Mouse (Mus musculus): ENCODE measurements at regions not wholly inside any gene's neighbourhood (a gene's known extent, or its start where the extent isn't known, plus 50 kb on each side); places are given as distances from the start of the nearest gene placed in this dataset.

DNA sequence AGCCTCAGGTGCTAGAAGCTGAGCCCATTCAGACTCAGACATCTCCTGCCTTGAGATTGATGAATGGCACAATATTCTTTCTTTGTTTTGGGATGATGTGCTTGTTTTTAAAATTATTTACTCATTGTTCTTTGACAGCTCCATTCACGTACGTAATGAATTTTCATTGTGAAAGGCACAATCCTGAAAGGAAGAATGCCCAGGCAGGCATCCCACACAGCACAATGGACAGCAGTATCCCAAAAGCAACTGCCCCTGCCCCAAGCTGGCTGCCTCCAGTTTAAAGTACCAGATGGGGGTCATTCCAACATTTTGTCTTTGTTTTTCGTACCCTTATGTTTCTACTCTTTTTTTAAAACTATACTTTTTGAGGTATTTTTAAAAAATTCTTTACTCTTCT lies 210.9 kb upstream of the St8sia2 start:
- no peak for DNase-seq

DNA sequence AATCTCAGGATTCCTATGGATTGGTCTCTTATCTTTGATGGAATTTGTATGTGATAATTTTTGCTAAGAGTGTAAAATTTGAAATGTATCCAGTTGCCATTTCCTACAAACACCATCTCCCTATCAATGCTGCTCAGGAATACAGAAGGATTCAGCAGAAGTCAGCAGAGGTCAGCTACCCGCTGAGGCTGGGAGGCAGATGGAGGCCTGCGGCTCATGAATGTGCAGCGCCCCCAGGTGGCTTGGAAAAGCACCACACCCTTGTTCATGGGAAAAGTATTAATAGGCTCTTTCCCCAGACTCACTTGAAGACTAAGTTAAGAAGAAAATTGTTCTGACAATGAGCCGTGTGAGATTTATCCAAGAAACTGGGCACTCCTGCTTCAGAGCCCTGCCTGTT lies 187.2 kb upstream of the St8sia2 start:
- DNase-seq = no peak

DNA sequence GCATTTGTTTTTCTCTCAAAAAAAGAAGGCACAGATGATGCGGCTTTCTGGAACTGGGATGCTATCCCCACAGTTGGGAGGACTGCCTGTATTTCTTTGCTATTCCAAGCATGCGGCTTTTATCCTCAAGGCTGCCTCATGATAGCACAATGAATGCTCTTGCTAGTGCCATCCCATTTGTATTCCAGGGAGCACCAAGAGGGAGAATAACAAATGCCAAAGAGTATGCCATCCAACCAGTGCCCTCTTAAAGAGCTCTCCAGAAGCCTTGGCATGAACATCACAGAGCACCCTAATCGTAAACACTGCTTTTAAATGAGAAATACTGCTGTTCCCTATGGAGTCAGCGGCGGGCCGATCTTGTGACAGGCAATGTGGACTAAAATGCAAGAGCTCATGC lies 185.3 kb upstream of the St8sia2 start:
- DNase-seq = no peak

DNA sequence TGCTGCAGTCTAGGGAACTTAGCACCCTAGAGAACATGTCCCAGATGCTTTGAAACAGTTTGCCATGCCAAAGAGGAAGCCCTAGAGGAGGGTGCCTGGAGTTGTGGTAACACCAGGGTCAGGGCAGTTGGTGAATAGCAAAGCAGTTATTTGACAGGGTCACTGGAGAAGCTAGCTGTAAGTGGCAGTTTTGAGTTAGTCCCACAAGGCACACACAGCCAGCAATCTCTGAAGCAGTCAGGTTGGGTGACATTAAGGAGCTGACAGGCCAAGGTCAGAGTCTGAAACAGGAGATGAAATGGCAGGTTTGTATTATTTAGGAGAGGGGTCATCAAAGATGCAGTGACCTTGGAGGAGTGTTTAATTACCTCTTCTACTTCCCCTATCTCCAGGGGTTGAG lies 171.2 kb upstream of the St8sia2 start:
- DNase-seq = no peak

DNA sequence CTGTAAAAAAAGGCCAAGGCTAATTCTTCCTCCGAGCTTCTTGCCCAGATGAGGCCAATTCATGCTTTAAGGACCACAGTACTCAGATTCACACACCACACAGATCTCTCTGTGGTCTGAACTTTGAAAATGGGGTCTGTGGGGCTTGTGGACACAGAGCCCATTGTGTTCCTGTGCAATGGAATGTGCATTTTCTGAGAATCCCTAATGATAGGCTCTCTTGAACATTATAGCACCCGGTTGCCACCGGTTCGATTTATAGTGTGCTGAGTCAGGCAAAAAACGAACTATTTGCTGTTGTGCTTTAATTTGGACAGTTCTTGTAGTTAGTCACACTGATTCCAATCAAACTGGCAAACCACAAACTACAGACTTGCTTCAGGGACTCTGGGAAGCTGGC lies 160.7 kb upstream of the St8sia2 start:
- DNase-seq = no peak

DNA sequence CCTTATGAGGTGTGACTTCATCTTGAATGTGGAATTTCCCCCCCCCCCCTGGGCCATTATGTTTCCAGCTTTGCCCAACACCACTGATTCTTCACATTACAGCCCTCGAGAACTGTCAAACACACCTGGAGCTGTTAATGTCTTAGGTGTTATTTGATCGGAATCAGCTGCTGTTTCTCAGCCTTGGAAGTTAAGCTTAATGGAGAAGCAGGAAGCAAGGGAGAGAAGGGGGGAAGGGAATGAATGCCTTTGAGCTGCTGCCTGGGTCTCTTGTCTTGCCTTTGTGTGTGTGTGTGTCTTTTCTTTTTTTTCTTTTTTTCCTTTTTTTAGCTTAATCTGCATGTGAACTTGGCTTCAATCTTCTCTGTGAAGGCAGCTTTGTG lies 159.7 kb upstream of the St8sia2 start:
- no peak for DNase-seq

DNA sequence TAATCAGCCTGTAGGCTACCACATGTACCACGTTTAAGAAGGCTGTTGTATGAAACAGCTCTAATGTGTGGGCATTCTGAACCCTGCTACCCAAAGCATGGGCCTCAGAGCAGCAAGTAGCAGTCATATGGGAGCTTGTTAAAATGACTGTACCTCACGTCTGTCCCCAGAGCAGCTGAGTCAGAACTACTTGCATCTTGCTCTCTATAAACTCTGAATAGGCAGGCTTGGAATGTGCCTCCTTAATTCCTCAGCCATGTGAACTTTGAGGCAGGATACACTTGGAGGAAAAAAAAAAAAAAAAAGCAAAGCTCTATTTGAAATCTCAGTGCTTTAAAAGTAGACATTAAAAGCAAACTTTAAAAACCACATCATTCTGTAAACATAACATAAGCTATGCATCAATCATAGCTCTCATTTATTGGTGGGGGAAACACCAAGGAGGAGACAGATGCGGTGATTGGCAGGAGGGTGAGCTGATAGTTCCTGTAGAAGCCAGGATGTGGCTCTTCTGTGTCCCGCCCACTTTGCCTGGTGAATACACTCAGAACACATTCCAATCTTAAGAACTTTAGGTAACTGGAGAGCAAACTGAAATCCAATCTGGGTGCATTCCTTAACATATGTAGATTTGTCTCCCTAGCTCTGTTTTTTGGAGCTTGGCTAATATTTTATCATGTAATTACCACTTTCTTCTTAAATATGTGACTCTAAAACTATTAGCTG lies 159.2 kb upstream of the St8sia2 start:
- DNase-seq = no peak

DNA sequence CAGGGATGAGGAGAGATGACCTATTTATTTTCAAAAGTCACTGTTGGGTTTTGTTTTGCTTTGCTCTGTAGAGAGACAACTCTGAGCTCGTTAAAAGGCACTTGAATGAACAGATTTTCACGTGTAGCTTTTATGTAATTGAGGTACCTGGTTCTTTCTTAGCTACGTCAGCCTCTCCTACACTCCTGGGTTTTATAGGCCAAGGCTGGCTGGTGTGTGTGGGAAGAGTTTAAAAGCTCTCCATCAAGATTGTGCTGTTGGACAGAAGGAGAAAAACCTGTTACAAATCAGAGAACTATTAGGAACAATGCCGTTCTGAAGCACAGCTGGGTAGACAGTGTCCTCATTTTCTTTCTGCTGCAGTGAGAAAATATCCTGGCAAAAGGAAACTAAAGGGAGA lies 138.1 kb upstream of the St8sia2 start:
- DNase-seq = no peak

DNA sequence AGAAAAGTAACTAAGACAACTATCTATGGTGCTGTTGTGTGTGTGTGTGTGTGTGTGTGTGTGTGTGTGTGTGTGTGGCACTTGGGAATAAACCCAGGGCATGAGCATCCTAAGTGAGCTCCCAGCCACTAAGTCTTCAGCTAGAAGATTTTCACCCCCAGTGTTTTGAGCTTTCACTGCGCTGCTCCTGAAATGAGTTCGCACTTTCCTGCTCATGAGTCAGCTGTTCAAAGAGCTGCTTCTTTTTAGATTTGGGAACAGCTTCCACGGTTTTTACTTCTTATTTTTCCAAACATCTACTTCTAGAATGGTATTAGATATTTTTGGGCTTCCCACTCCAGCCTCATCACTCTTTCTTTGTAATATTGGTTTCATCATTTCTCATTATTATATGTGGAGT lies 129.7 kb upstream of the St8sia2 start:
- DNase-seq = no peak

DNA sequence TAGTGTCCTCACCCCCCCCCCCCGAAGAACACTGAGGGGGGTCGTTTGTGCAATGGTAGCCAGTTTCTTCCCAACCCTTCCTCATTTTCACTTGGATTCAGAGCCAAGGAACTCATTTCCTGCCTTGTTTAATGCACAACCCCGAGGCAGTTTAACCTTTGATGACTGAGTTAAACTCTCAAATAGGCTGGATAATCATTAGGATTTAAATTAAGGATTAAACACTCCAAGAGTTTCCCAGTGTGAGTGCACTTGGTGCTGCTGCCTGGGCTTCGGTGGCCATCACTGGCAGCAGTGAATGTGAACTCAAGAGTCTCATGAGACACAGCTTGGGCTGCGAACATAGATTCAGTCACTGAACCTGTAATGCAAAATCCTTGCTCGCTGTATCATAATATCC lies 124.7 kb upstream of the St8sia2 start:
- peak; percentile 5 for DNase-seq

DNA sequence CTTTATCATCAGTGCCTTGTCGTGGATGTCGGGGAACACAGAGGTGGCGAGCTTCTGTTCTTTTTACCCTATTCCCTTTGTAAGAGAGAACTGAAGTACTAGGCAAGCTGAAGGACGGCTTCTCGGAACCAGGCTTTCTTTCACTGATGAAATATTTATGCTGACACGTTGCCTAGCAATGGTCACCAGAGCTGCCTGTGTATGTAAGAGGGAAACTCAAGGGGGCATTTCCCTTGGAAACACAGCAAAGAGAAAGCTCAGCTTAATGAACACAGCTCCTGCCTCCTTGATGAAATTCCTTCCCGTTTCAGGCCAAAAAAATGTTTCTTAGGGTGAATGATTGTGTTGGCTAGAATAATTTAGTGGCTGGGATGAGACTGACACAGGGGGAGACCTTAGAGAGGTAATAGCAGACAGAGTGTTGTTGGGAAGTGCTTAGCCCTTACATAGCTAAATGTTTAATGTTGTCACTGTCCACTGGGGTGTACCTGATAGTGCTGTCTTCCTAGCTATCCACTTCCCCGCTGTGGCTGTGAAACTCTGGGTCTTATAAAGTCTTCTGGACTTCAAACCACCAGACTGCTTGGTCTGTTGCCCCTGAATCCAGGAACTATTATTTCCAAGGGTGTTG lies 116.8 kb upstream of the St8sia2 start:
- DNase-seq = no peak

DNA sequence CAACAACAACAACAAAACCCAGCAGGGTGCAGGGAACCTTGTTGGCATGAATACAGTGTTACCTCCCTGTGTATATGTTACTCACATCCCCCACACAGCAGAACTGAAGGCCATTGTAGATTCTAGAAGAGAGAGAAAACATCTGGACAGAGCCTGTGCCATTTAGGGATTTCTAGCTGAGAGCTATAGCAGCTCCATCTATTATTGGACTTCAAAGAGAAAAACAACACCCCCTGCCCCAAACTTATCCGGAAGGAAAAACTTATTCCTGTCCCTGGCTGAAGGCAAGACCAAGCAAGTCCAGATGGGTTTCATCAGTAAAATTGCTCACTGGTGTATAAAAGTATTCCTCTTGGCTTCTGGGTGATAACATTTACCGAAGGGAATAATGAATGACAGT lies 98.6 kb upstream of the St8sia2 start:
- DNase-seq = no peak

DNA sequence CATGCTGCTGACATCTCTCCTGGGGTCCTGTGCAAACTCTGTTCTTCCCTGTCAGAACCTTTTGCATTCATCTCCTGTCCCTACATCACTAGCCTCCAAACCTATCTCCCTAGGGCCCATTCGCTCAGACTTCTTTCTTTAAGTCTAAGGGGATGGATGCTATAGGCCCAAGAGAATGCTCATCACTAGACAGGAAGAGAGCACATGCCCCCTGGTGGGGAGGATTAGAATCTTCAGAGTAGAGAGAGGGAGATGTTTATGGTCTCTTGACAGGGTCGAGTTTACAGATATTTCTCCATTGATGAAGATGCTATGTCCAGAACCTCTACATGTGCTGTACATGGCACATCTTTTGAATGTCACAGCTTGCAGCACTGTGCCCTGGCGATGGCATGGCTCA lies 94.9 kb upstream of the St8sia2 start:
- DNase-seq = no peak

DNA sequence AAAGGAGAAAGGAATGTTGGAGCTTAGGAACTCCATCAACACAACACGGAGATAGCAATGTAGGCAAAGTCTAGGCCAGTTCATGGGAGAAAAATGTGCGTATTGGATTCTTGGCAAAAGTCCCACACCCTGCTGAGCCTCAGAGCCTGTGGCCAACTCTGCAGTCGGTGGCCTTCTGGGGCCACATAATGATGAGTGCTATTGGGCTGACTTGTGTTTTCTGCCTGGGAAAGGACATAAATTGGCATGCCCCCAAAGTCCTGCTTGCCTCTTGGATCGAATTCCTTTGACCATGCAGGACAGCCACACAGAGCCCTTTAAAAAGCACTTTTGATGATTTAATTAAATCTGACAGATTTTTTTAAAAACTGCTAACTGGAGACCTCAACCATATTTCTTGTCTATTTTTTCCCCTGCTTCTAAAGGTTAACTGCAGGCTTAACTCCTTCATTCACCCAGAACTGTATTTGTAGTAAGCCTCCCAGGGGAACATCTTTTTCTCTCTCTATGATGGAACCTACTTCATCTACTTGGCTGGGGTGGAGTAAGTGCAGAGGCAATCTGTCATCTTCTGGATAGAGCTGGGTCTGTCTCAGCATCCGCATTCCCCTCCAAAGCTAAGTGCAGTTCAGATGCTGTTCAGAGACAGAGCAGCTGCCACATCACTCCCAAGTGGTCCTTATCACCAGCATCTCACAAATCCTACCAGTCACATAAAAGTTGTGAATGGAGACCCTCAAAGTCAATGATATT lies 93.9 kb upstream of the St8sia2 start:
- peak; percentile 4 for DNase-seq

DNA sequence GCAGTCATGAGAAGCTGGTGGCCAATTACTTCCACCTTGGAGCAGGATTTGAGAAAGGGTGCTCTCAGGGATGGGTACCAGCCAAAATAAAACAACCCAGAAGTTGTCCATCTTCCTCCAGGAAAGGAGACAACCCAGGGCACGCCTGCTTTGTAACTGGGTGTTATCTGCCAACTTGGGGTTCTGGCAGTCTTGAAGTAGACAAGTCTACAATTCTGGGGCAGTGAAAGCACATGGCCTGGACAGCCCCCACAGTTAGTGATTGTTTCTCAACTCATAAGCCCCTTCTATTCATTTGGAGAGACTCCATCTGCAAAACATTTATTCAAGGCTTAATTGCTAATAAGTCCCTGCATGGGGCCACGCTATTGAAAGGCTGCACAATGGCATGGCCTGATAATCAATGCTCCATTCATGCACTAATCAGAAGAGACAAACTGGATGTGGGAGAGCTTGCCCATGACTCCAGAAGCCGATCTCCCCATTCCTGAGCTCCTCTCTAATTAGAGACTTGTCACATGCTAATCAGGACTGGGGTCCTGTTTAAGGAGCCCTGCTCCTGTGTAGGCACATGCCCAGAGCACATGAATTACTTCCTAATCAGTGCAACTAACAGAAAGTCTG lies 78.0 kb upstream of the St8sia2 start:
- no peak for DNase-seq

DNA sequence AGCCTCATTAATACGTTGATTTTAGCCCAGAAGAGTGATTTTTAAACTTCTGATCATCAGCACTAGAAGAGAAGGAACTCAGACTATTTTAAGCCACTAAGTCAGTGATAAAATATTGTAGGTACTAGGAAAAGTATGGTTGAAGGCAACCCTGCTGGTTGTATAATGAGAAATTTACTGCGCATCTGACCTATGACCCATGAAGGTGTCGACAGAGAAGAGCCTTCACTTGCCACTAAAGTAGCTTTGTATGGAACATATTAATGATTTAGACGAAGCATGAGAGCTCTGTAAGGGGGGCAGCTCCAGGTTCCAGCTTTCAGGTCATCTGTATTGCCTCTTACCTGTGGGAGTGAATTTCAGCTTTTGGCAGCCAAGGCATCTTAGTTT lies 67.4 kb upstream of the St8sia2 start:
- no peak for DNase-seq

DNA sequence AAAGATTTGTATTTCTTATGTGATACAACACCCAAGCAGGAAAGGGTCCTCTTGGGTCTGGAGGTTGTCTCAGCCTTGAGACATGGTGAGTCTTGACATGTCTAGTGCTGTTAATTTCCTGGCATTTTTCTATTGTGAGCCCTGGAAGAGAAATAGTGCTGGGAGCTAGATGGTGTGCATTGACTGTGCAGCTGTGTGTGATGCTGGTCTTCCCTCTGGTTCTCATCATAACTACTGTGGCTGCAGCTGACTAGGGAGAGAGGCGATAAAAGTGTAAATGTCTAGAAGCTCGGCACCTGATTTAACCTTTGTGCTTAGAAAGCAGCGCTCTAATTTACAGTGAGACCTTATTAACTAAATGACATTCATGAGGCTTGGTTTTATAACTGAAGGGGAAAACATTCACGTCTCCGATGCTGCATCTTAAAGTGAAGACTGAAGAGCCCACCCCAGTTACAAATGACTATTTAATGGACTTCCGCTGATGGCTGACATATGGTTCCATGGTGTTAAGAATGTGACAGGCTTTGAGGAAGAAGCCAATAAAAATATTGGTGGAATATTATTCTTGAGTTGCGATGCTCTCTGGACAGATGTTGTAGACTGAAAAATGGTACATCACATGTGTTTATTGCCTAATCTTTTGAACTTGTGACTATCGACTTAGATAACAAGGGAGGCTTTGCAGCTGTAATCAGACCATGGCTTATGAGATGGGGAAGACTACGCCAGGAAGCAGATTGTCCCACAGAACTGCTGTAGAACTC lies 66.8 kb upstream of the St8sia2 start:
- no peak for DNase-seq

DNA sequence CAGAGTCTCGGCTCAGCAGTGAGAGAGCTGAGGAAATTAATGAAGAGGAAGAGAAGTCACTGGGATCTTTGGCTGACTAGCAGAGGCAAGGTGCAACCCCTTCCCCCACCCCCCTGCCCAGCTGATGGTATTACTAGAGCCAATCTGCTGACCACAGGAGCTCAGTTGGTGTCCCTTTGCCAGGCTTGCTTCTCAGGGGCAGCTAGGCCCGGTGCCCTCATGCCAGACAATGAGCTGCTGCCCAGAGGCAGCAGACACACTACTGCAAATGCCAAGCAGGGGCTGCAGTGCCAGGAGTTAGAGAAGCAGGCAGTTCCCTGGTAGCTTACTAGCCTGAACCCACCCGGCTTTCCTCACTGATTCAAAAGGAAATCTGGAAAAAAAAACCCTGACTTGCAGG lies 59.1 kb upstream of the St8sia2 start:
- DNase-seq = no peak

DNA sequence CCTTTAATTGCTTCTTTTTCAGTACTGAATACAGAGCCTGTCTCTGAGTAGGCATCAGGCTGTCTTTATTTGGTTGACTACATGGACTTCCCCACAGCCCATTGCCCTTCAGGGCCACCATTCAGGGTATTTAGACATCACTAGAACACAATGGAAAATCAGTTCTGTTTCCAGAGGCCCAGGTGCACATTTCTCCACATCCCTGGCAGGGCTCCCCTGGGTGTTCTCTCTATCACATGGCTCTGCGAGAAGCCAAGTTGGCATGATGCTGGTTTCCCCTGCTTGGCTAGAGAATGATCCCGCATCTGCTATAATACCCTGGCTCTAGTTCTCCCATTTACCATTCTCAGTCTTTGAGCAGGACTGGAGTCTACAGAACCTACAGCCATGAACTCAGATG lies 57.3 kb upstream of the St8sia2 start:
- DNase-seq = no peak

DNA sequence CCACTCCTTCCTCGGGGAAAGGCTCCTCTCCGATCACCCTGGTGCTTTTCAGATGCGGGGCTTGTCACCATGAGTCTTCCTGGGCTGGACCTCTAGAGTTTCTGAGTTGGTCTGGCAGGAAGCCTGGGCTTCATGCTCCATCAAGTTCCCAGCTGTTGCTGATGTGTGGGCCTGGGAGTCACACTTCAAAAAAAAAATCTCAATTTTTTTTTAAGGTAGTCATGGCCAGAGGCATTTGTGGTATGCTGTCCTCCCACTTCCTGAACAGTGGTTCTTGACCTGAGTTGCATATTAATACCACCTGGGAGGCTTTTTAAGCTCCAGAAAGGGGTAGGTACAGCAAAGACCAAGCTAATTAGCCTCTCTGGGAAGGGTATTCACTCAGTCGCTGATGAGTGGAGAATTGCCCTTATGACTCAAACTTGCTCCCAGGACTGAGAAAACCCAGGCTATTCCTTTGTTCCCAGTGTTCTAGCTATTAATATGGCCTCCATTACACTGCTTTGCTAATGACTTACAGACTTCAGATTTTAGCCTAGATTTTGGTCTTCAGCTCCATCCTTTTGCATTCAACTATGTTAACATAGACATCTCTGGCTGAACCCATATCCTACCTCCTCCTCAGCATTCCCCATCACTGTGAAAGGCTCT lies 52.1 kb upstream of the St8sia2 start:
- DNase-seq = peak; percentile 16
